Mouse (Mus musculus) limb, embryonic 11.5 days (tissue): Measurements from ENCODE around the gene Peli2. TPM values are rescaled to one million over a fixed set of nuclear protein-coding genes. Genes with fewer than 3 reads are reported as not detected.

Experiments used
- ATAC-seq: fragments of 200-750 bp; cut with Nextera tagmentation; 2 replicates; pipeline ENCODE4 v1.8.0; 2017; ENCODE audit warnings: low read depth; ENCODE audit not compliant: insufficient number of reproducible peaks, low FRiP score, low TSS enrichment
- DNase-seq: peaks from one replicate; pipeline ENCODE4 v3.0.0-alpha.2; 2015; ENCODE audit warnings: low spot score
- H3K27ac ChIP-seq: fragments of 300-500 bp; sonication (generic); replicated peaks from 2 replicates; pipeline ENCODE4 v1.5.1; 2014; ENCODE audit warnings: low read depth, mild to moderate bottlenecking, low read length
- H3K27me3 ChIP-seq: fragments of 300-500 bp; sonication (generic); 2 replicates; pipeline ENCODE4 v1.6.1; 2014; ENCODE audit warnings: mild to moderate bottlenecking, low read length, mixed read lengths; ENCODE audit not compliant: control insufficient read depth, insufficient read depth
- H3K36me3 ChIP-seq: fragments of 300-500 bp; sonication (generic); 2 replicates; pipeline ENCODE4 v1.6.1; 2014; ENCODE audit warnings: mild to moderate bottlenecking, low read length, moderate library complexity, mixed read lengths; ENCODE audit not compliant: control insufficient read depth, insufficient read depth
- H3K4me1 ChIP-seq: fragments of 300-500 bp; sonication (generic); 2 replicates; pipeline ENCODE4 v1.6.1; 2014; ENCODE audit warnings: low read length, mixed read lengths; ENCODE audit not compliant: control insufficient read depth, insufficient read depth
- H3K4me2 ChIP-seq: fragments of 300-500 bp; sonication (generic); 2 replicates; pipeline ENCODE4 v1.6.1; 2014; ENCODE audit warnings: low read depth, mild to moderate bottlenecking, moderate library complexity; ENCODE audit not compliant: severe bottlenecking
- H3K4me3 ChIP-seq: fragments of 300-500 bp; sonication (generic); 2 replicates; pipeline ENCODE4 v1.5.1; 2014; ENCODE audit warnings: low read depth, low read length
- H3K9ac ChIP-seq: fragments of 300-500 bp; sonication (generic); 2 replicates; pipeline ENCODE4 v1.6.1; 2014; ENCODE audit warnings: mild to moderate bottlenecking, low read length
- H3K9me3 ChIP-seq: fragments of 300-500 bp; sonication (generic); 2 replicates; pipeline ENCODE4 v1.6.1; 2016; ENCODE audit warnings: low read length; ENCODE audit not compliant: control insufficient read depth
- WGBS: fragments of 180-500 bp; shearing (Covaris S2); extraction: QIAGEN DNeasy Blood & Tissue Kit; methylation state at CpG from one replicate; pipeline ENCODE4 v1.1.7; 2014; 5-methylcytosine and 5-hydroxymethylcytosine counted together
- polyA plus RNA-seq: library from polyadenylated mRNA; unstranded; fragments of >200 nt; fragmentation: Nextera tagmentation; extraction: Ambion mirVana; gene quantifications from 2 replicates; pipeline ENCODE4 v1.2.1, GENCODE M21; 2014

Gene Peli2
- polyA plus RNA-seq, 1 experiment from 2014 or later: 8.9 TPM

GRCm38 (mm10) chr14:48190946-48191345 is 70.3 kb downstream of the Peli2 start:
- Histone ChIP-seq H3K4me2 (no peak overlapping the region), H3K4me1 (0 out of 2 replicates have a peak, but pooled peaks cover 2% of the 10 kb centered on the region), H3K27ac (no peak overlapping the region), H3K27me3 (no peaks in the 10 kb centered on the region), H3K9me3 (no peaks in the 10 kb centered on the region), H3K4me3 (no peak overlapping the region), H3K36me3 (no peaks in the 10 kb centered on the region), H3K9ac (no peak overlapping the region)
- no peak for ATAC-seq
- DNase-seq: no peak
- whole genome bisulfite sequencing: 94% methylated on average over 5 of the region's 5 CpGs

DNA sequence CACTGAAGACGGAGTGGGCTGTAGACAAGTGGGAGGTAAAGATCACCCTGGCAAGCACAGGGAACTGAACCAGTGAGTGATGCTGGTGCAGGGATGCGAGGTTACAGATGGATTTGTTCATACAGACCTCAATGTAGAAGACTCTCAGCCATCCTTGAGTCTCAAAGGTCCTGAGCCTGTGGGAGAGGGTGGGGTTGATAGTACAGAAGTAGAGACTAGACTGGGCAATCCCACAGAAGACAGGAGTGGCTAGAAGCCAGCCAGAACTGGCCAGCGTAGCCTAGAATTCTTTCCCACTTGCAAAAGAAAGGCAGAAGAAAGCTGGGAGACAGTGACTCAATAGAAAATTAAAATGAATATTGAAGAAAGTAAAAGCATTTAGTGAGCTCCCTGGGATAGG is 71.3 kb downstream of the Peli2 start:
- Histone ChIP-seq H3K4me2 (no peak overlapping the region), H3K27ac (no peak overlapping the region), H3K9me3 (no peaks in the 10 kb centered on the region), H3K36me3 (no peaks in the 10 kb centered on the region), H3K27me3 (no peaks in the 10 kb centered on the region), H3K9ac (no peak overlapping the region), H3K4me3 (no peak overlapping the region), H3K4me1 (0 out of 2 replicates have a peak, but pooled peaks cover 2% of the 10 kb centered on the region)
- 89% methylated on average over 3 of the region's 3 CpGs for WGBS
- DNase-seq (no peak), ATAC-seq (no peak)

DNA sequence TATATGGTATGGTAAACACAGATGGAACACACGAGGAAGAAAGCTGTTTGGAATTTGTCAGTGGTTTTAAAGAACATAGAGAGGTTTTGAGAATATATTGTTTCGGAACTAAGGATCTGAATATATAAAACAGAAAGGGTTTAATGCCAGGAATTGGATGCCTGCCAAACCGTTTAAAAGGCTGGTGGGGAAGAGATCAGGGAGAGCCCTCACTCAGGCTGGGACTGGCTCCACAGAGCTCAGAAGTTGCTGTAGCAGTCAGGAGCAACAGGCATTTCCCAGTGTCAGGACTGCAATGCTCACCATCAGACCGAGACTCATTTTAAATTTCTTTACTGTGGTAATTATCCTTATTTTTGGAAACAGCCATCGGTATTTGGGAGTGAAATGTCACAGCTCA is 76.2 kb downstream of the Peli2 start:
- no peaks in the 10 kb centered on the region for H3K36me3 ChIP-seq
- ATAC-seq (no peak), DNase-seq (no peak)
- no peak overlapping the region for H3K9ac ChIP-seq
- no peaks in the 10 kb centered on the region for H3K27me3 ChIP-seq
- no peak overlapping the region for H3K4me3 ChIP-seq
- WGBS: 66% methylated on average over 5 of the region's 5 CpGs
- peaks cover 10% of the 10 kb centered on the region; the same call in 1 of the 2 replicates for H3K4me1 ChIP-seq
- no peaks in the 10 kb centered on the region for H3K9me3 ChIP-seq
- H3K4me2 ChIP-seq: no peak overlapping the region
- H3K27ac ChIP-seq: no peak overlapping the region

- no peaks in the 10 kb centered on the region for H3K27me3 ChIP-seq
- H3K4me1 ChIP-seq: peaks cover 10% of the 10 kb centered on the region; the same call in 1 of the 2 replicates
- H3K36me3 ChIP-seq: no peaks in the 10 kb centered on the region
- no peak overlapping the region for H3K4me3 ChIP-seq
- 85% methylated on average over 7 of the region's 7 CpGs for WGBS
- H3K4me2 ChIP-seq: no peak overlapping the region
- H3K27ac ChIP-seq: no peak overlapping the region
- no peak for DNase-seq
- no peaks in the 10 kb centered on the region for H3K9me3 ChIP-seq
- no peak overlapping the region for H3K9ac ChIP-seq
- ATAC-seq: no peak
Observed at GRCm38 (mm10) chr14:48197287-48197686, 76.7 kb downstream of the Peli2 start.

DNA sequence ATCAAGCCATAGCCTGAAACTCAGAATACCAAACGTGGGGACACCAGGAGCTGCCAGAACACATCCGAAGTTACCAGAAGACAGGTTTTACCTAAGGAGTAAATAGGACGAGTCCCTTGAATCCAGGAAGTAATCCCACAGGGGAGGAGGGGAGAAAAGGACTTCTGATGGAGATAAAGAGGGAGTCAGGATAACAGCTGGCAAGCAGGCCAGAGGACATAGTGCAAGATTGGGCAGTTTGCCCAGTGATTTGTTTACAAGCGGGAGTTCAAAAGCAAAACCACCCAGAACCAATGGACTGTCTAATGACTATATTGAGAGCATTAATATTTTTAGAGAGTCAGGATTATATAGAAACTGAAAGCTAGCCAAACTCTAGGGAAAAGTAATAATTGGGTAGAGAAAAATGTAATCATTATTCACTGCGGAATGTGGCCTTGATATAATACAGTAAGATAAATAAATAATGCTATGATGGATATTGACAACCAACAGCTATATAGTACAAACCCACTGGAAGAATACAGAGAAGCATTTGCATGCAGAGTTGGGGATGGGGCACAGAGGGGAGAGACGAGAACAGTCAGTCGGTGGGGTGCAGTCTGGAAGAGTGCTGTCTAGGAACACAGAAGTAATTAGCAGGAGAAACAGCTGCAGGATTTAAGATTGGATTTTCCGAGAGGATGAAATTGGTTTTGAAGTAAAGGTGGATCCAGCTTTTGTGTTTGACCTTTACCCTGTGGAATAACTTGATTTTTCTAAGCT is 77.7 kb downstream of the Peli2 start:
- 66% methylated on average over 8 of the region's 8 CpGs for WGBS
- DNase-seq (no peak), ATAC-seq (no peak)
- H3K27ac ChIP-seq: no peak overlapping the region
- peaks cover 10% of the 10 kb centered on the region; the same call in 1 of the 2 replicates for H3K4me1 ChIP-seq
- H3K9ac ChIP-seq: no peak overlapping the region
- no peaks in the 10 kb centered on the region for H3K9me3 ChIP-seq
- H3K4me3 ChIP-seq: no peak overlapping the region
- H3K27me3 ChIP-seq: no peaks in the 10 kb centered on the region
- H3K4me2 ChIP-seq: no peak overlapping the region
- no peaks in the 10 kb centered on the region for H3K36me3 ChIP-seq

DNA sequence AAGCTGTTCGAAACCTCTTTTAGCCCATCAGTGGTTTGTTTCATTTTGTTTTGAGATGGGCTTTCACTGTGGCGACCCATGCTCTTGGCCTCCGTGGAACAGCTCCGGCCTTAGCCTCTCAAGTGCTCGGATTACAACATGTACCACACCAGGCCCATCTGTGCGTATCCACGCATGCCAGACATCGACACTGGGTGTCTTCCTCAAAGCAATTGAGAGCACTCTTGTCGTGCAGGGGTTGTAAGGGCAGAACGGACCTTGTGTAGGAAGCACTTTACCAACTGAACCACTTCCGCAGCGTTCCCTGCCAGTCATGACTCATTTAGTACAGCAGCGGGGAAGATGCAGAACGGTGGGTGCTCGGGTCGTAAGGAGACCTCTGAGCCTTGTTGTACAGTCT is 78.3 kb downstream of the Peli2 start:
- H3K4me1 ChIP-seq: peaks cover 10% of the 10 kb centered on the region; the same call in 1 of the 2 replicates
- H3K36me3 ChIP-seq: no peaks in the 10 kb centered on the region
- H3K27ac ChIP-seq: no peak overlapping the region
- H3K9ac ChIP-seq: no peak overlapping the region
- no peak overlapping the region for H3K4me2 ChIP-seq
- no peaks in the 10 kb centered on the region for H3K9me3 ChIP-seq
- WGBS: 63% methylated on average over 16 of the region's 16 CpGs
- H3K4me3 ChIP-seq: no peak overlapping the region
- no peaks in the 10 kb centered on the region for H3K27me3 ChIP-seq
- no peak for DNase-seq
- no peak for ATAC-seq

DNA sequence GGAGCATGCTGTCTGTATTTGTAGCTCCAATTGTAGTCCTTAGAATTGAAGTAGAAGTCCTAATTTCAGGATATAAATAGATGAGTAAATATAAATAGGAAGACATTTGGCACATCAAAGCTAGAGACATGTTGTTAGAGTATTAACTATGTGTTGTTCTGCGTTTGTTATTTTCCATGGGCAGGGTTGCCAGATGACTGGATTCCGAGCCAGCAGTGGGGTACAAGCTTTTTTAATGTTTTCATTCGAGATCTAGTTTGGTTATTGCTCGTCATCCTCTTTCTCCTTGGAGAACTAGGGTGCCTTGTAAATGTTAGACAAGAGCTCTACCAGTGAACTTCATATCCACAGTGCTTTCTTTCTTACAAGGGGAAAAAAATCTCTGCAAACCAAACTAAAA is 78.9 kb downstream of the Peli2 start:
- Histone ChIP-seq H3K27ac (no peak overlapping the region), H3K27me3 (no peaks in the 10 kb centered on the region), H3K4me2 (no peak overlapping the region), H3K4me1 (peaks cover 10% of the 10 kb centered on the region; the same call in 1 of the 2 replicates), H3K36me3 (no peaks in the 10 kb centered on the region), H3K4me3 (no peak overlapping the region), H3K9ac (no peak overlapping the region), H3K9me3 (no peaks in the 10 kb centered on the region)
- DNase-seq (no peak), ATAC-seq (no peak)
- 84% methylated on average over 4 of the region's 4 CpGs for WGBS

- Histone ChIP-seq H3K9ac (no peak overlapping the region), H3K4me1 (peaks cover 10% of the 10 kb centered on the region; the same call in 1 of the 2 replicates), H3K36me3 (no peaks in the 10 kb centered on the region), H3K4me2 (no peak overlapping the region), H3K27me3 (no peaks in the 10 kb centered on the region), H3K4me3 (no peak overlapping the region), H3K27ac (no peak overlapping the region), H3K9me3 (no peaks in the 10 kb centered on the region)
- no peak for ATAC-seq
- WGBS: 82% methylated on average over 9 of the region's 9 CpGs
- DNase-seq: no peak
Observed at GRCm38 (mm10) chr14:48200291-48200690, 79.7 kb downstream of the Peli2 start.
